Mouse (Mus musculus): ENCODE measurements at regions not wholly inside any gene's neighbourhood (a gene's known extent, or its start where the extent isn't known, plus 50 kb on each side); places are given as distances from the start of the nearest gene placed in this dataset.
A peak's percentile ranks its signal among the peaks of the same experiment; 100 is the strongest.

DNA sequence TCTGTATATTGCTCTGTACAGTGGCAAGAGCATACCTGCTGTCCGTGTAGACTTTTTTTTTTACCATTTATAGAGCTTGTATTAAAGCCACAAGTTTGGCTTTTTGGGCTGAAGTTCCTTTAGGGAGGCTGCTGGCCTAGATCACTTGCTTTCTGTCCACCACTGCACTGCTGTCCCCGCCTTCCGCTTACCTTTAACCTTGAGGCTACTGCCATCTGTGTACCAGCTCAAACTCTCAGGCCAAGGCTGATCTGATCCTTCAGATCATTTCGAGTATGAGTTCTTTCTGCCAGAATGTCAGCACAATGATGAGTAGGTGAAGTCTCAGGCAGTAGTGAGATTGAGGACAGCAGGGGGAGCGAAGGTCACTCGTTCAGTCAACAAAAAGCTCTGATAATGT lies 288.5 kb downstream of the Gm21865 start:
- peak; percentile 53 for DNase-seq
